Mouse (Mus musculus) heart, postnatal 10 days (tissue): ENCODE measurements around the gene Tnip3. TPM values are rescaled to one million over a fixed set of nuclear protein-coding genes. Genes with fewer than 3 reads are reported as not detected.
A peak's percentile ranks its signal among the peaks of the same experiment; 100 is the strongest.

Experiments used
- DNase-seq, 2 experiments: peaks; one replicate each; pipeline ENCODE4 v3.0.0; 2021
- intact Hi-C: fragments of 180-260 bp; cut with DNase I; formaldehyde crosslinking; loops from one replicate; pipeline ENCODE4 v1.15.1; 2025
- total RNA-seq, 2 experiments: library from RNA; stranded (reverse); gene quantifications; 2 replicates each; pipeline ENCODE4 v1.2.3; 2021

Tnip3 gene
- total RNA-seq, 2 experiments from 2014 or later: 1.0 TPM

DNA sequence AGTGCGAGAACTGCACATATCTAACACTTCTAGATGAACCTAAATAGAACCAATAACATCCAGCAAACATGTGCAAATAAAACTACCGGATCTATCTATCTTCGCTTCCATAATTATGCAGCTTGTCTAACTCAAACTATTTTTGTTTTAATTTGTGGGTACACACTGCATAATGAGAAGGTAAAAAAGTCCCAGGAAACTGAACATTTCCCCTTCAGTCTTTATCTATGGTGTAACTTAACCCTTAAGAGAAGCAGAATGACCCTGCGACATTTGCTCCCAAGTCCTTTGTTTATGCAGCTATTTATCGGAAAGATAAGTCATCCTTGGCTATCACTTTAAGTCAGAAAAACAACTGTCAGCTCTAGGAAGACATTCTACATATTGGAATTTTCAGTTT, 107.1 kb downstream of the Tnip3 start:
- intact Hi-C loops: no loop called here
- no peak for DNase-seq

DNA sequence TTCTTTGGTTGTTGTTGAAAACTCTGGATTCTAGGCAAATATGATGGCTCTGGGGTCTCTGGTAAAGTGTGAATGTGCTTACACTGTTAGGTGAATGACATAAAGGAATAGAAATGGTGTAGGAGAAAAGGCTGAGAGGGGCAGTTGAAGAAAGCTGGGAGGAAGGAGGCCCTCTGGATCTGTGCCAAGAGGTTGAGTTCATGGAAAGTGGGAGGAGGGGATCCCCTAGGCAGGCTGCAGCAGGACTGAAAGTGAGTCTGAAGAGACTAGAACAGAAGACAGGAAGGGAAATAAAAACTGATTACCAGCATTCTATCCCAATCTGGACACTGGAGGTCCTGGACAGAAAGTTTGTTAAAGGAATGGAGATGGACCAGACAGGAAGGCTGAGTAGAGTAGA, 117.3 kb downstream of the Tnip3 start:
- DNase-seq: no peak

GRCm38 (mm10) chr6:65644110-65644509, 119.0 kb downstream of the Tnip3 start:
- no peak for DNase-seq
- intact Hi-C loops: no loop called here

More for the DNA sequence above, 117.3 kb downstream of the Tnip3 start:
- intact Hi-C loops: no loop called here

GRCm38 (mm10) chr6:65646408-65646807, 121.3 kb downstream of the Tnip3 start:
- DNase-seq: no peak
- intact Hi-C loops: no loop called here

GRCm38 (mm10) chr6:65647731-65648130, 122.6 kb downstream of the Tnip3 start:
- DNase-seq: no peak
- intact Hi-C loops: no loop called here

- no peak for DNase-seq
- intact Hi-C loops: loop anchor here (5.0 kb wide), 3 partner anchors 731 to 881 kb away; no protein-coding TSS in a partner anchor
Observed at GRCm38 (mm10) chr6:65651376-65651775, 126.3 kb downstream of the Tnip3 start.

DNA sequence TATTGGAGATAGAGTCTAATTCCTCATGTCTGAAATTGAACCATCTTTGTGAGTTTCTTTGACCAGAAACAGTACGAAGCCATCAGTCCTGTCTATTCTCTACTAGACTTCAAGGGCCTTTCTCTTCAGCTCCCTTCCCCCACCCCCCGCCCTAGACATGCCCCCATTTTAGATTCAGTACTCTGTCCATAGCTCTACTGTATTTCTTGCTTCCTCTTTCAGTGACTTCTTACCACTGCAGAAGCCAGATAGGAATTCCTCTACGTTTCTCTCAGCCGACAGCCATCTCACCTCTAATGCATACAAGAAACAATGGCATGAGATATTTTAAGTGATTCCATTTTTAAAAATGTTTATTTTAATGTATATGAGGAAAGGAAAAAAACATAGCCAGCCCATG, 136.2 kb downstream of the Tnip3 start:
- no peak for DNase-seq
- intact Hi-C loops: no loop called here

DNA sequence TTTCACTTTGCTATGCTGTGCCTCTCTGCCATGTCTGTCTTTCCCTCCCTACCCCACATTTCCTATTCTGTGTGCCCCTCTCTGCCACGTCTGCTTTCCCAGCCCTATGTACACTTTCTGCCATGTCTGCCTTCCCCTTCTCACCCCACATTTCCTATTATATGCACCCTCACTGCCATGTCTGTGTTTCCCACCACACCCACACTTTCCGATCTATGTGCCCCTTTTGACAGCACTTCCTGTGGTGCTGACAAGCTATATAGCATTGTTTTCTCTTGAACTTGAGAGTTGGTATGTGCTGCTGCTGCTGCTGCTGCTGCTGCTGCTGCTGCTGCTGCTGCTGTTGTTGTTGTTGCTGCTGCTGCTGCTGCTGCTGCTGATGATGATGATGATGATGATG, 136.9 kb downstream of the Tnip3 start:
- intact Hi-C loops: no loop called here

GRCm38 (mm10) chr6:65663990-65664389, 138.9 kb downstream of the Tnip3 start:
- DNase-seq: no peak
- intact Hi-C loops: no loop called here

More for the DNA sequence above, 136.9 kb downstream of the Tnip3 start:
- DNase-seq: no peak

DNA sequence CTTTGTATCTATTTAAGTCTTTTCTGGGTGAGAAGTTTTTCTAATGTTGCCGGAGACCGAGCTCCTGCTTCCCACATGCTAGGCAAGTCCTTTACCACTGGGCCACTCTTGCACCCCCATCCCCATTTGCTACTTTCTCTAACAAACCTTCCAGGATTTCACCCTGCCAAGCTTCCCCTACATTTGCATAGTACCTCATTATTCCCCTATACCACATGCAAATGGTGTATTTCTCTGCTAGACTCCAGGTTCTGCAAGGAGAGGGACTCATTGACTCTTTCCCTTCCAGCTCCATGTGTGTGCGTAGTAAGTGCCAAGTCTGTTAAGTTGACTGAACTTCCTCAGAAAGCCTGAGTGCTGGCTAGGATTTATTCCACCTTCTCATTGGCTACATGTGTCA, 141.2 kb downstream of the Tnip3 start:
- no peak for DNase-seq
- intact Hi-C loops: no loop called here

- intact Hi-C loops: loop anchor here (5.0 kb wide), 1 partner anchor 107 kb away; the partner anchor contains the start of gene Prdm5
- no peak for DNase-seq
Observed at GRCm38 (mm10) chr6:65669971-65670370, 144.9 kb downstream of the Tnip3 start.

GRCm38 (mm10) chr6:65670981-65671411, 145.9 kb downstream of the Tnip3 start:
- DNase-seq: peak; percentile 14 to 23
- intact Hi-C loops: loop anchor here (5.0 kb wide), 1 partner anchor 106 kb away; the partner anchor contains the start of gene Prdm5

GRCm38 (mm10) chr6:65671451-65671850, 146.3 kb downstream of the Tnip3 start, which contains the start of gene Ndnf:
Ndnf (plus strand) TSS chr6:65671590.
- intact Hi-C loops: loop anchor here (5.0 kb wide), 1 partner anchor 106 kb away; the partner anchor contains the start of gene Prdm5
- DNase-seq: peak; percentile 73 to 74

GRCm38 (mm10) chr6:65672131-65673031, 147.3 kb downstream of the Tnip3 start:
- DNase-seq: peak; percentile 46 to 53
- intact Hi-C loops: loop anchor here (5.0 kb wide), 1 partner anchor 105 kb away; the partner anchor contains the start of gene Prdm5

Other genes starting within 250 kb of the Tnip3 start
- gene C130060K24Rik, start 144.2 kb upstream of the Tnip3 start, total RNA-seq: not detected
- gene Ndnf, start 146.3 kb downstream of the Tnip3 start, total RNA-seq: 1 to 10 TPM; 2.9 to 3.2 TPM